Mouse (Mus musculus): Measurements from ENCODE around the gene Recql5.

- no peak for TF ChIP-seq CTCF (IDR thresholded peaks at IDR 0.05; ENCODE audit: borderline replicate concordance, extremely low read depth, insufficient read depth, insufficient read length)
- no peak for TF ChIP-seq POLR2A (IDR thresholded peaks at IDR 0.05; ENCODE audit: borderline replicate concordance, extremely low read depth, insufficient read depth, insufficient read length, poor library complexity, severe bottlenecking)
These were observed 2.0 kb downstream of the Recql5 start for GRCm38 (mm10) chr11:115931235-115931634.

Measured in brain, embryonic 14.5 days (tissue).